Mouse (Mus musculus): ENCODE results near the gene Xirp1. TPM values are rescaled to one million over a fixed set of nuclear protein-coding genes. Genes with fewer than 3 reads are reported as not detected.
A peak's percentile ranks its signal among the peaks of the same experiment; 100 is the strongest.

Gene Xirp1
- total RNA-seq, 4 experiments from 2014 or later, result 0.06 to 0.25 (median 0.10) TPM

DNA sequence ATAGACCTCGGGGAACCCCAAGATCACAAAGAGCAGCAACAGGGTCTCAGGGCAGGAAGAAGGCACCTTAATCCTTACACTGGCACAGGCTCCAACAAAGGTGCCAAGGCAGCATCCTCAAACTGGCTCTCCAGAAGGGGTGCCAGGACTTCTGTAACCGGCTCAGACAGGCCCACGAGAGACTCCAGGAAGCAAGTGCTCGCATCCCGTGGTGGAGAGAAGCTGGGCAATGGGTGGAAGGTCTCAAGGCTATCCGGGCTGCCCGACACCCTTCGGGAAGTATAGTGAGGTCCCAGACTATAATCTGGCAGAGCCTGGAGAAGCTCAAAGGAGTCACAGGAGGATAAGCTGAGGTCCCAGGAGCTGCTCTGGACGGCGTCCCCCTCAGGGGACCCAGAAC, 51.2 kb downstream of the Xirp1 start:
- DNase-seq (ENCODE audit: low spot score in 2 of 2), result no peak

DNA sequence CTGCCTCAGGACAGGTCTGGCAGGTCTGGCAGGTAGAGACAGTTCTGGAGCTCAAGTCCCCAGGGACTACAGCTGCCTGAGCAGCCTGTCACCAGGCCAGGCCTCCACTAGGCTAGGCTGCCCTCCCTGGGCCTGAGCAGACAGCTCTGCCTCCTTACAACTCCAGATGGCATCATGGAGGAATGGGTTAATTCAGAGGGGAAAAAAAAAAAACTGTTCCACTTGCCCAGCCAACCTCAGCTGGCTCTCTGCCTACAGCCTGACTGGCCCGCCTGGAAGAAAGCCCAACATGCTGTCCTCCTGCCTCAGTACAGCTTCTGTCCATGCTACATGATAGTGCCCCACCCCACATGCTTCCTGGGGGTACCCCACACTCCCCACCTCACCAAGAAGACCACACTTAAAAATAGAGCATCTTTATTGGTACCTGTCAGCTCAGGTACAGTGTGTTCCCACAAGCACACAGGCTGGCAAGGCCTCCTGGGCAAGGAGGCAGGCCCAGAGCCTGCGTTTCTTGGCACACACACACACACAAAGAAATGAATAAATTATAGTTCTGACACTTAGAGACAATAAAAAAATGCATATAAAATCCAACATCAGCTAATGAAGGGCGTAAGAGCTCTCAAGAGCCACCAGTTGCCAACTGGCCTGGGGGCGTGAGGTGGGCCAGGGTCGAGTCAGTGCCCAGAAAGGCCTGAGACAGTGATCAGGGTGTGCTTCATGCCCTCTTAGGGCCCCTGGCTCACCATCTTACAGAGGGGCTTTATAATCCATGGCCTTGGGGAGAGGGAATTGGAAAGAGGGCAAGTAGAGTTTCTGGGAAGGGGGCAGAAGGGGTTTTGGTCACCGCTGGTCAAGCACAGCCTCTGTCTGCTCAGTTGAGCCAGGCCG, 52.4 kb downstream of the Xirp1 start:
- DNase-seq (ENCODE audit: low spot score in 2 of 2), result peak in 1 of 2 experiments; percentile 63

DNA sequence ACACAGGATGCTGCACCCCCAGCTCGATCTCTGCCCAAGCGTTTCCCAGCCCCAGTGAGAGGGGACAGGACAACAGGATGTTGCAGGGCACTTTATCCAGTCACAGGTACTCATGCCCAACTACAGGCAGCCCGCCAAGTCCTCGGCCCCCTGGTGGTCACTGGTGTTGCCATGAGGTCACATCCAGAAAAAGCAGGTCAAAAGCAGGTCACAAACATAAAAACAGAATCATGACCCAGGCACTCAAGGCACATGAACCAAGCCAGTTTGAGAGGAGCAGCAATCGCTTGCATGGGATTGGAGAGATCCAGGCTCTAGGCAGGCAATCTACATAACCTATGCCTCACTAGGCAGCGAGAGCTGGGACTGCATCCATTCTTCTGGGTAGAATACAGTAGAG, 53.2 kb downstream of the Xirp1 start:
- DNase-seq (ENCODE audit: low spot score in 2 of 2), result no peak

DNA sequence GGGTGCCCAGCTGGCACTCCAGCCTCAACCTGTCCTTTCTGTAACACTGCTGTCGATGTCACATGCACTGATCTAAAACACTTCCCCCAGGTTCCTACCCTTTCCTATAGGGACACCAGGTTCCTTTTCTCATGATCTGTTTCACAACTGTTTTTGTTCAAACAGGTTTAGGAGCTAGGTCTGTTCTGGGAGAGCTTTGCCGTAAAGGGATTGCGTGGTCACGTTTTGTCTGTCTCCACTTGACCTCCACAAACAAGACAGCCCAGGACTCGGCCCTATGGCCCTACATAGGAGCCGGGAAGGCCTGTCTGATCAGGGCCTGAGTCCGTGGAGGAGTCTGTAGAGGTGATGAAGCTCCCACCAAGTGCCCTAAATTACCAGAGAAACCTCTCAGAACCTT, 53.6 kb downstream of the Xirp1 start:
- no peak for DNase-seq (ENCODE audit: low spot score in 2 of 2)

DNA sequence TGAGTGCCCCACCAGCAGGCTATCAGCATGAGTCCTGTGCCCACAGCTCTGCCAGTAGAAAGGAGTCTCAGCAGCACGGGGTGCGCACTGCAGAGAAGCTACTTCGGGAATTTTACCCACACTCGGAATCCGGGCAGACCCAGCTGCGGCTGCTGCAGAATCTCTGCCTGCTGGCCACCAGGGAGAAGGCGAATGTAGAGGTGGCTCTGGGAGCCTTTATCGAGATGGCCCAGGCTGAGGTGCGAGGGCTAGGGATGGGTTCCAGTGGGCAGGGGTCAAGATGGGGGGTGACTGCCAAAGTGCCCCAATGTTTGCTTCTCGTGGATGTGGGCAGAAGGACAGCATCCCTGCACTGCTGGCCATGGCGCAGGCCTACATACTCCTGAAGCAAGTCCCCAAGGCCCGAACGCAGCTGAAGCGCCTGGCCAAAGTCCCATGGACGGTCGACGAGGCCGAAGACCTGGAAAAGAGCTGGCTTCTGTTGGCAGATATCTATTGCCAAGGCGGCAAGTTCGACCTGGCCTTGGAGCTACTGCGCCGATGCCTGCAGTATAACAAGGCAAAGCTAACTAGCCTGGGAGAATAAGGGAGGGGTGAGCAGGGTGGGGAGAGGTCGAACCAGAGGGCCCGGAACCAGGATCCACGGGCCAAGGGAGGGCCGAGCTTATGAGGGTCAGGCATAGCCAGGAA, 57.0 kb downstream of the Xirp1 start:
- no peak for DNase-seq (ENCODE audit: low spot score in 2 of 2)

DNA sequence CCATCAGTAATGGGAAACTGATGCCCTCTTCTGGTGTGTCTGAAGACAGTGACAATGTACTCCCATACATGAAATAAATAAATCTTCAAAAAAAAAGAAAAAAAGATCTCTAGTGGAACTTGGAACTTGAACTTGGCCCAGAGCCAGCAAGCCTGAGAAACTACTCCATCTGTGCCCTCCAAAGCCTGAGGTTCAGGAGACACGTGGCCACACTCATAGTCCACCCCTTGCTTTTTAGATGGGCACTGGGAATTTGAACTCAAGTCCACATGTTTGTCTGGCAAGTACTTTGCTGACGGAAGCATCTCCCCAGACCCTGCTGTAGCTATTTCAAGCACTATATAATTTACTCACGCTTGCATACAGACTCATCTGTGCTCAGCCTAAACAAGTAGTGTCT, 58.2 kb downstream of the Xirp1 start:
- DNase-seq (ENCODE audit: low spot score in 2 of 2), result no peak

DNA sequence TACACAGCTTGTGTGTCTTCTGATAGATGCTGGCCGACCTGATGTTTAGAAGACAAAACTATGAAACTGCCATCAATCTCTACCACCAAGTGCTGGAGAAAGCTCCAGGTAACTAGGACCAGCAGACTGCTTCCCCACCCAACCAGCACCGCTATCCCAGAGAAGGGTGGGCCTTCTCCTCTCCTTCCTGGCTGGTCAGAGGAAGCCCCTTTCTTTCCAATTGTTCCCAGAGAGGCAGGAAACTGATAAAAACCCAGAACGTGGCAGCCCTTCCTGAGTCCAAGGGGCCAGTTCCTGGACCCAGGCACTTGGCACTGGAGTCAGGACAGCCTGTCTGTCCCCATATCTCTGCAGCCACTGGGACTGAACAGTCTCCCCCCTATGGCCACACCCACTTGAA, 59.2 kb downstream of the Xirp1 start:
- no peak for DNase-seq (ENCODE audit: low spot score in 2 of 2)

Other genes with a start within 250 kb of the Xirp1 start
- not detected for gene Scn11a, start 198.1 kb downstream of the Xirp1 start, total RNA-seq (2022)
- gene Wdr48, start 128.7 kb downstream of the Xirp1 start, total RNA-seq (2022), result 10 to 100 TPM; 64.3 to 81.2 (median 74.6) TPM
- gene Gorasp1, start 86.0 kb downstream of the Xirp1 start, total RNA-seq (2022), result 10 to 100 TPM; 30.5 to 35.7 (median 34.1) TPM
- 1 to 10 TPM; 1.2 to 2.8 (median 1.4) TPM for gene Ttc21a, start 86.0 kb downstream of the Xirp1 start, total RNA-seq (2022)
- 10 to 100 TPM; 12.1 to 24.1 (median 14.6) TPM for gene Csrnp1, start 38.9 kb downstream of the Xirp1 start, total RNA-seq (2022)
- gene Cx3cr1, start 46.3 kb upstream of the Xirp1 start, total RNA-seq (2022), result 100 to 1,000 TPM in 2 of 4 experiments, 10 to 100 TPM in 2; 28.2 to 108 (median 66.4) TPM
- gene Ccr8, start 68.5 kb upstream of the Xirp1 start, total RNA-seq (2022), result not detected
- gene Slc25a38, start 86.8 kb upstream of the Xirp1 start, total RNA-seq (2022), result 10 to 100 TPM; 23.5 to 31.8 (median 26.7) TPM
- gene Rpsa, start 104.1 kb upstream of the Xirp1 start, total RNA-seq (2022), result 100 to 1,000 TPM; 400 to 515 (median 436) TPM
- gene Mobp, start 126.1 kb upstream of the Xirp1 start, total RNA-seq (2022), result 100 to 1,000 TPM; 395 to 477 (median 422) TPM